Mouse (Mus musculus) heart, adult 2 months (tissue): ENCODE measurements at regions not wholly inside any gene's neighbourhood (a gene's known extent, or its start where the extent isn't known, plus 50 kb on each side); places are given as distances from the start of the nearest gene placed in this dataset.

Source experiments
- DNase-seq, 2 experiments: peaks; one replicate each; pipeline ENCODE4 v3.0.0; 2021
- H3K27ac ChIP-seq: fragments of 200-600 bp; 2 replicates; pipeline ENCODE4 v1.8.1; 2022
- H3K27me3 ChIP-seq: fragments of 200-500 bp; 2 replicates; pipeline ENCODE4 v1.6.1; 2012; ENCODE audit warnings: mild to moderate bottlenecking, low read length, inconsistent platforms, mixed read lengths; ENCODE audit not compliant: control insufficient read depth, insufficient read depth
- H3K36me3 ChIP-seq: fragments of 200-500 bp; 2 replicates; pipeline ENCODE4 v1.6.1; 2012; ENCODE audit warnings: low read length, inconsistent platforms; ENCODE audit not compliant: control insufficient read depth, insufficient read depth
- H3K4me1 ChIP-seq: fragments of 200-500 bp; 2 replicates; pipeline ENCODE4 v1.6.1; 2011; ENCODE audit warnings: low read length; ENCODE audit not compliant: control insufficient read depth, insufficient read depth
- H3K4me3 ChIP-seq: fragments of 200-600 bp; 2 replicates; pipeline ENCODE4 v1.8.1; 2022
- H3K79me2 ChIP-seq: fragments of 200-500 bp; replicated peaks from 2 replicates; pipeline ENCODE4 v1.6.1; 2012; ENCODE audit warnings: mild to moderate bottlenecking, inconsistent platforms, low read length, moderate library complexity, mixed read lengths; ENCODE audit not compliant: control insufficient read depth, insufficient read depth
- H3K9ac ChIP-seq: fragments of 200-500 bp; 2 replicates; pipeline ENCODE4 v1.6.1; 2012; ENCODE audit warnings: low read depth, mild to moderate bottlenecking, control low read depth, inconsistent platforms, low read length, mixed read lengths
- CTCF ChIP-seq: fragments of 200-600 bp; IDR thresholded peaks from 2 replicates; pipeline ENCODE4 v1.8.1; 2022; ENCODE audit warnings: antibody characterized with exemption, mild to moderate bottlenecking, moderate library complexity
- EP300 ChIP-seq: fragments of 200-500 bp; IDR thresholded peaks from 2 replicates; pipeline ENCODE4 v1.6.1; 2011; ENCODE audit warnings: low read depth, low read length, control low read depth; ENCODE audit not compliant: insufficient read depth
- POLR2A ChIP-seq: fragments of 200-500 bp; IDR thresholded peaks from 2 replicates; pipeline ENCODE4 v1.6.1; 2011; ENCODE audit warnings: mild to moderate bottlenecking, low read depth, low read length, control low read depth; ENCODE audit not compliant: insufficient read depth
- WGBS: fragments of 180-500 bp; shearing (Covaris S2); methylation state at CpG from one replicate; pipeline ENCODE4 v1.1.7; 2018; 5-methylcytosine and 5-hydroxymethylcytosine counted together
- intact Hi-C: fragments of 180-260 bp; cut with DNase I; formaldehyde crosslinking; loops from one replicate; pipeline ENCODE4 v1.15.1; 2025

DNA sequence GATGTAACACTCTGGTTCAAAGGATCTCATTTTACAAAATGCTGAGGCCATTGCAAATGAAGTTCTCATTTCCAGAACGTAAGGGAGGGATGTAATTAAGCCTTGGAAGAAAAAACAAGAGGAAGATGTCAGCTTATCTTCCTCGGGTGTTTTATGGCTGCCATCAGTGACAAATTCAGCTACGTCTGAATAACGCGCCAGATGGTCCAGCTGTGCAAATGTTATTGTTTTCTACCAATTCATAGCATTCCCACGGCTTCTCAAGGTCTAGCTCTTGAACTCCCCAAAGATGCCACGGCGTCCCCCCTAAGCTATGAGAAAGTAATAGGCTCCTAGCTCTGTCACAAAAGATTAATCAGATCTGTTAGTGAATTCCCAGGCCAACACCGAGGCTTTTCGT is 232.0 kb upstream of the Arid2 start:
- H3K4me1 ChIP-seq: peaks cover 2% of the 10 kb centered on the region
- no peaks in the 10 kb centered on the region for H3K79me2 ChIP-seq
- no peak for DNase-seq
- no peak overlapping the region for H3K4me3 ChIP-seq
- no peak overlapping the region for H3K27ac ChIP-seq
- WGBS: 72% methylated on average over 10 of the region's 10 CpGs
- H3K36me3 ChIP-seq: peaks cover 2% of the 10 kb centered on the region; the same call in 1 of the 2 replicates
- no peak overlapping the region for H3K9ac ChIP-seq
- intact Hi-C loops: no loop called here
- H3K27me3 ChIP-seq: no peaks in the 10 kb centered on the region
- TF ChIP-seq CTCF: no peak
- no peak for TF ChIP-seq POLR2A
- no peak for TF ChIP-seq EP300

DNA sequence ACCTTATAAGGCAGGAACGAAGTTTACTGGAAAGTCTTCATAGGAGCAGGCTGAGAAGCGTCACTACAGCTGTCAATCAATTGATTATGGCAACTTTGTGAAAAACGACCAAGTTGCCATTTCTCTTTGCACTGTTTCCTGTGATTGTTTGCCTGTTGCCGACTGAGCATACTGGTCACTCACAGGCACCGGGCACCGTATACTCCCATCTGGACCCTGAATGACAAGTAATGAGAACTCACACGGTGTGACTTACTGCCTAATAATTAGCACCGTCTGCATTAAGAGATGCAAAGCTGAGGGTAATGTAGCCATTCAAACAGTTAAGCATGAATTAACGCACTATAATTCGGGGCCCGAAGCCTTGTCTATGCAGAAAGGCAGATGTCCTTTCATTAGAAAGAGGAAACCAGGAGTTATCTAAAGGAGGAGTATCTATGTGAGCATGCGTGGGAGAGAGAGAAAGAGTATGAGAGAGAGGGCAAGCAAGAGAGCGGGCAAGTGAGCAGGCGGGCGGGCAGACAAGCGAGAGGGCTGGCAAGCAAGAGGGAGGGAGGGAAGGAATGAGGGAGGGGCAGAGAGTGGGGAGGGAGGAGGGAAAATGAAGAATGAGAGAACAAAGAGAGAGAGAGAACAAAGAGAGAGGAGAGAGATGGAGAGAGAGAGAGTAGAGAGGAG is 231.4 kb upstream of the Arid2 start:
- DNase-seq: no peak
- Histone ChIP-seq H3K36me3 (peaks cover 2% of the 10 kb centered on the region; the same call in 1 of the 2 replicates), H3K9ac (no peak overlapping the region), H3K4me1 (peaks cover 2% of the 10 kb centered on the region), H3K27me3 (no peaks in the 10 kb centered on the region), H3K79me2 (no peaks in the 10 kb centered on the region), H3K27ac (no peak overlapping the region), H3K4me3 (no peak overlapping the region)
- TF ChIP-seq CTCF: no peak
- no peak for TF ChIP-seq EP300
- no peak for TF ChIP-seq POLR2A
- intact Hi-C loops: no loop called here
- WGBS: 56% methylated on average over 16 of the region's 16 CpGs

DNA sequence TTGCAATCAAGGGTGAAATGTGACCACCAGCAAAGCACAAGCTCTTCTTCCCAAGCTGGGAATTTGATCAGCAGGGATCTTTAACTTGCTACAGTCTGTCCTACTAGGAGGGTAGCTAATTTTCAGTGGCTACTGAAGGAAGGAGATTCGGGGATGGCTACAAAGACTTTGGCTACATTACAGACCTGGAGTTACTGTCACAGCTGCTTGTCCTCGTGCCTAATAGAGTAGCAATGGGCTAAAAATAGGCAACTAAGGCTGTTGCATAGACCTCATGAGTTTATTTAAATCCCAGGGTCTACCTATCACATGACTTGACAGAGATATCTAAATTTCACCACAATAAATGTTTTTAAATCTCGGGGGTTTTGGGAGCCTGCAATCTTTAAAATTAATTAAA is 227.7 kb upstream of the Arid2 start:
- H3K4me3 ChIP-seq: no peak overlapping the region
- peaks cover 2% of the 10 kb centered on the region; the same call in 1 of the 2 replicates for H3K36me3 ChIP-seq
- peak in 1 of 2 experiments; percentile 16 for DNase-seq
- H3K27me3 ChIP-seq: no peaks in the 10 kb centered on the region
- no peaks in the 10 kb centered on the region for H3K79me2 ChIP-seq
- no peak overlapping the region for H3K9ac ChIP-seq
- intact Hi-C loops: no loop called here
- peak overlapping the region; percentile 42 for H3K27ac ChIP-seq
- 23% methylated on average over 3 of the region's 3 CpGs for WGBS
- no peak for TF ChIP-seq CTCF
- TF ChIP-seq POLR2A: no peak
- no peak for TF ChIP-seq EP300
- H3K4me1 ChIP-seq: peaks cover 2% of the 10 kb centered on the region

DNA sequence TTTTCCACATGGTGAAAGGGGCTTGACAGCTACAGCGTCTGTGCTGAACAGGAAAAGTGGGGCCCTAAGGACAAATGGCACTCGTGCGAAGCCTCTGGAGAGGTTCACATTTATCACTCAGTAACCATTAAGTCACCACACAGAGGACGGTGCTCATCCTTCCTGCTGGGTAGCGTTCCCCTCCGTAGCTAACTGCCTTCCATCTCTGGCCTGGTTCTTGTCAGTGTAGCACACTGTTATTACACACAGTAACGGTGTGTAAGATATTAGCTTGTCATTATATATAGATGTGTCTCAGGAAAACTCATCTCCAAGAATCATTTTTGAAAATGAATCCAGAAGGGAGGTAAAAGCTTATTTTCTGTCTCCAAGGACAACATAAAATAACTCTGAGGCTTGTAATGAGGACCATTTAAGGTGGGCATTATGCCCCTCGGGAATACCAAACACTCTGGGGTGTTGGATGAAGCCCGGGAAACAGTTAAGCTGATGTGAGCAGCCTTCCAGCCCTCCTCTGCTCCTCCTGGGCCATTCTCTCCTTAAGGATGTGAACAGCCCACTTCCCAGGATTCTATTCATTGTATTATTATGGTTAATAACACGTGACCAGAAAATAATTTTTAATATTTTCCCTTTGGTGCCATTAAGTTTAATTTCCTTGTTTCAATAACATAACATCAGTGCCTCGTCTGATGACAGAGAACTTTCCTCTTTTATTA is 222.7 kb upstream of the Arid2 start:
- Histone ChIP-seq H3K9ac (no peak overlapping the region), H3K4me3 (no peak overlapping the region), H3K36me3 (no peaks in the 10 kb centered on the region), H3K27me3 (no peaks in the 10 kb centered on the region), H3K4me1 (no peaks in the 10 kb centered on the region), H3K79me2 (no peaks in the 10 kb centered on the region), H3K27ac (no peak overlapping the region)
- 68% methylated on average over 11 of the region's 11 CpGs for WGBS
- no peak for DNase-seq
- intact Hi-C loops: no loop called here
- TF ChIP-seq CTCF (no peak), POLR2A (no peak), EP300 (no peak)

DNA sequence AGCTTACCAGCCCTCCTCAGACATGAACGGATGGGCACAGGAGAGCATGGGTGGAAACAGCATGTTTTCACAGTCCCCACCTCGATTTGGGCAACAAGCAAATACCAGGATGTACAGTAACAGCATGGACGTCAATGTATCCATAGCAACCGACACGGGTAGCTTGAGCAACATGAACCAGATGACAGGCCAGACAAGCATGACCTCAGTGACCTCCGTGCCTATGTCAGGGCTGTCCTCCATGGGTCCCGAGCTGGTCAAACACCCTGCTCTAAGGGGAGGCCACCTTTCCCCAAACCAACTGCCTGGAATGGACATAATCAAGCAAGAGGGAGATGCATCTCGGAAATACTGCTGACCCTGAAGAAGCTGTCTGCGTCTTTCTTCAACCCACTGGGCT is 211.7 kb upstream of the Arid2 start:
- no peak overlapping the region for H3K4me3 ChIP-seq
- WGBS: 82% methylated on average over 9 of the region's 9 CpGs
- H3K36me3 ChIP-seq: no peaks in the 10 kb centered on the region
- no peaks in the 10 kb centered on the region for H3K79me2 ChIP-seq
- no peaks in the 10 kb centered on the region for H3K4me1 ChIP-seq
- DNase-seq: no peak
- TF ChIP-seq POLR2A (no peak), CTCF (no peak), EP300 (no peak)
- H3K27me3 ChIP-seq: no peaks in the 10 kb centered on the region
- no peak overlapping the region for H3K9ac ChIP-seq
- H3K27ac ChIP-seq: no peak overlapping the region
- intact Hi-C loops: no loop called here

DNA sequence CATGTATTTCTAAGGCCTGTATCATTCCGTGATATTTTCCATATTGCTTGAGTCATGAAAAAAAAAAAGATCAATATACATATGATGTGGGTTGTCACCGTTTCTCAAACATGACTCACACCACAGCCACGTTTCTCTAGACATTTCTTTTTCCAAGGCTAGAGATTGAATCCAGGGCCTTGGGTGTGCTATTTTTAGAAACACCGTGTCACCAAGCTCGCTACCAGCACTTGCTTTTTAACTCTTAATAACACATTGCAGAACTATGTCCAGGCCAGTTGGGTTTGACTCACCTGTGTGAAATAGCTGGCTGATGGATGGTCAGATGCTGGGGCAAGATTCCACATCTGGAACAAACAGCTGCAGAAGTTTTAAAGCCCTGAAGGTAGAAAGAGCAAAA is 209.6 kb upstream of the Arid2 start:
- Histone ChIP-seq H3K27me3 (no peaks in the 10 kb centered on the region), H3K36me3 (no peaks in the 10 kb centered on the region)
- TF ChIP-seq CTCF (no peak), POLR2A (no peak), EP300 (no peak)

More for the DNA sequence above, 209.6 kb upstream of the Arid2 start:
- Histone ChIP-seq H3K27ac (no peak overlapping the region), H3K79me2 (no peaks in the 10 kb centered on the region), H3K4me1 (no peaks in the 10 kb centered on the region), H3K4me3 (no peak overlapping the region), H3K9ac (no peak overlapping the region)
- DNase-seq: no peak
- intact Hi-C loops: no loop called here
- WGBS: 24% methylated on average over 5 of the region's 5 CpGs
